Mouse (Mus musculus) hindbrain, embryonic 14.5 days (tissue): ENCODE results near the gene Bahd1. TPM values are rescaled to one million over a fixed set of nuclear protein-coding genes. Genes with fewer than 3 reads are reported as not detected.
A peak's percentile ranks its signal among the peaks of the same experiment; 100 is the strongest.

Experiments
- ATAC-seq: fragments of 200-750 bp; cut with Nextera tagmentation; 2 replicates; pipeline ENCODE4 v1.8.0; 2017; ENCODE audit warnings: moderate number of reproducible peaks, mild to moderate bottlenecking, moderate TSS enrichment, moderate library complexity; ENCODE audit not compliant: low FRiP score
- DNase-seq: peaks from one replicate; pipeline ENCODE4 v3.0.0-alpha.2; 2015; ENCODE audit warnings: low spot score
- H3K27ac ChIP-seq: fragments of 300-500 bp; sonication (generic); 2 replicates; pipeline ENCODE4 v1.5.1; 2014; ENCODE audit warnings: mild to moderate bottlenecking, moderate library complexity
- H3K27me3 ChIP-seq: fragments of 300-500 bp; sonication (generic); 2 replicates; pipeline ENCODE4 v1.6.1; 2014; ENCODE audit warnings: mild to moderate bottlenecking, low read length, mixed read lengths; ENCODE audit not compliant: control insufficient read depth, insufficient read depth
- H3K36me3 ChIP-seq: fragments of 300-500 bp; sonication (generic); replicated peaks from 2 replicates; pipeline ENCODE4 v1.6.1; 2014; ENCODE audit not compliant: control insufficient read depth, insufficient read depth
- H3K4me1 ChIP-seq: fragments of 300-500 bp; sonication (generic); replicated peaks from 2 replicates; pipeline ENCODE4 v1.6.1; 2014; ENCODE audit warnings: antibody characterized with exemption, low read length, mixed read lengths; ENCODE audit not compliant: control insufficient read depth, insufficient read depth
- H3K4me2 ChIP-seq: fragments of 300-500 bp; sonication (generic); replicated peaks from 2 replicates; pipeline ENCODE4 v1.6.1; 2014; ENCODE audit warnings: mild to moderate bottlenecking, moderate library complexity
- H3K4me3 ChIP-seq: fragments of 300-500 bp; sonication (generic); replicated peaks from 2 replicates; pipeline ENCODE4 v1.5.1; 2014; ENCODE audit warnings: mild to moderate bottlenecking, low read length
- H3K9ac ChIP-seq: fragments of 300-500 bp; sonication (generic); 2 replicates; pipeline ENCODE4 v1.6.1; 2014
- H3K9me3 ChIP-seq: fragments of 300-500 bp; sonication (generic); 2 replicates; pipeline ENCODE4 v1.6.1; 2016; ENCODE audit warnings: low read length; ENCODE audit not compliant: control insufficient read depth
- WGBS: fragments of 180-500 bp; shearing (Covaris S2); extraction: QIAGEN DNeasy Blood & Tissue Kit; methylation state at CpG from one replicate; pipeline ENCODE4 v1.1.7; 2014; 5-methylcytosine and 5-hydroxymethylcytosine counted together
- polyA plus RNA-seq: library from polyadenylated mRNA; unstranded; fragments of >200 nt; fragmentation: Nextera tagmentation; extraction: Ambion mirVana; gene quantifications from 2 replicates; pipeline ENCODE4 v1.2.1, GENCODE M21; 2014

Gene Bahd1
- polyA plus RNA-seq, 1 experiment from 2014 or later, result 2.7 TPM

- DNase-seq (no peak), ATAC-seq (no peak)
- Histone ChIP-seq H3K4me1 (peaks cover 13% of the 10 kb centered on the region), H3K4me3 (no peak overlapping the region), H3K9me3 (no peaks in the 10 kb centered on the region), H3K27me3 (no peaks in the 10 kb centered on the region), H3K4me2 (no peak overlapping the region), H3K27ac (no peak overlapping the region), H3K9ac (no peak overlapping the region), H3K36me3 (peaks cover 45% of the 10 kb centered on the region)
- 43% methylated on average over 1 of the region's 1 CpGs for WGBS
These were observed 18.4 kb downstream of the Bahd1 start for GRCm38 (mm10) chr2:118918543-118918942.

- ATAC-seq (no peak), DNase-seq (no peak)
- Histone ChIP-seq H3K27me3 (no peaks in the 10 kb centered on the region), H3K4me1 (no peaks in the 10 kb centered on the region), H3K9ac (no peak overlapping the region), H3K27ac (no peak overlapping the region), H3K9me3 (no peaks in the 10 kb centered on the region), H3K4me2 (no peak overlapping the region), H3K36me3 (peaks cover 50% of the 10 kb centered on the region), H3K4me3 (no peak overlapping the region)
- WGBS, result 89% methylated on average over 3 of the region's 3 CpGs
These were observed 20.3 kb downstream of the Bahd1 start for GRCm38 (mm10) chr2:118920428-118920827.

- H3K4me2 ChIP-seq, result peak overlapping the region; percentile 94
- peak overlapping the region; percentile 54 for H3K4me3 ChIP-seq
- WGBS, result 2% methylated on average over 6 of the region's 6 CpGs
- H3K9me3 ChIP-seq, result no peaks in the 10 kb centered on the region
- H3K36me3 ChIP-seq, result peaks cover 31% of the 10 kb centered on the region
- H3K27ac ChIP-seq, result no peak overlapping the region
- no peaks in the 10 kb centered on the region for H3K27me3 ChIP-seq
- ATAC-seq (peak; percentile 46), DNase-seq (no peak)
- H3K4me1 ChIP-seq, result peaks cover 12% of the 10 kb centered on the region
- peak overlapping the region; percentile 78 for H3K9ac ChIP-seq
These were observed 25.8 kb downstream of the Bahd1 start for GRCm38 (mm10) chr2:118925952-118926351.

- Histone ChIP-seq H3K27ac (no peak within 1 kb of the TSS), H3K36me3 (peaks cover 26% of the 10 kb centered on the region), H3K4me2 (peak within 1 kb of the TSS; percentile 94), H3K9me3 (no peaks in the 10 kb centered on the region), H3K9ac (peak within 1 kb of the TSS; percentile 78), H3K4me1 (peaks cover 12% of the 10 kb centered on the region), H3K4me3 (peak within 1 kb of the TSS; percentile 54), H3K27me3 (no peaks in the 10 kb centered on the region)
- 2% methylated on average over 44 of the region's 47 CpGs for WGBS
- DNase-seq, result peak; percentile 61
- peak; percentile 81 for ATAC-seq
These were observed 26.3 kb downstream of the Bahd1 start, which contains the start of gene Chst14 for GRCm38 (mm10) chr2:118926361-118926997. TSS of gene Chst14 (plus strand) at chr2:118926496.

GRCm38 (mm10) chr2:118926998-118927739 is 27.0 kb downstream of the Bahd1 start:
- no peaks in the 10 kb centered on the region for H3K9me3 ChIP-seq
- peaks cover 12% of the 10 kb centered on the region for H3K4me1 ChIP-seq
- peak overlapping the region; percentile 94 for H3K4me2 ChIP-seq
- ATAC-seq, result 0 out of 2 replicates have a peak, but pooled peaks have one; percentile 1
- H3K4me3 ChIP-seq, result peak overlapping the region; percentile 54
- no peak for DNase-seq
- peaks cover 19% of the 10 kb centered on the region for H3K36me3 ChIP-seq
- no peak overlapping the region for H3K27ac ChIP-seq
- peak overlapping the region; percentile 78 for H3K9ac ChIP-seq
- H3K27me3 ChIP-seq, result no peaks in the 10 kb centered on the region
- WGBS, result 35% methylated on average over 31 of the region's 31 CpGs

- no peaks in the 10 kb centered on the region for H3K9me3 ChIP-seq
- no peak overlapping the region for H3K4me3 ChIP-seq
- no peak for DNase-seq
- 85% methylated on average over 7 of the region's 7 CpGs for WGBS
- H3K4me1 ChIP-seq, result no peaks in the 10 kb centered on the region
- no peak for ATAC-seq
- H3K36me3 ChIP-seq, result no peaks in the 10 kb centered on the region
- no peaks in the 10 kb centered on the region for H3K27me3 ChIP-seq
- no peak overlapping the region for H3K9ac ChIP-seq
- no peak overlapping the region for H3K4me2 ChIP-seq
- H3K27ac ChIP-seq, result no peak overlapping the region
These were observed 41.2 kb downstream of the Bahd1 start for GRCm38 (mm10) chr2:118941341-118941740.

GRCm38 (mm10) chr2:118943232-118943631 is 43.1 kb downstream of the Bahd1 start:
- H3K9ac ChIP-seq, result no peak overlapping the region
- no peaks in the 10 kb centered on the region for H3K27me3 ChIP-seq
- H3K4me2 ChIP-seq, result no peak overlapping the region
- no peaks in the 10 kb centered on the region for H3K4me1 ChIP-seq
- no peak for DNase-seq
- 93% methylated on average over 6 of the region's 6 CpGs for WGBS
- H3K9me3 ChIP-seq, result no peaks in the 10 kb centered on the region
- H3K4me3 ChIP-seq, result no peak overlapping the region
- H3K36me3 ChIP-seq, result no peaks in the 10 kb centered on the region
- no peak overlapping the region for H3K27ac ChIP-seq
- ATAC-seq, result no peak

- no peaks in the 10 kb centered on the region for H3K36me3 ChIP-seq
- DNase-seq, result no peak
- H3K9ac ChIP-seq, result no peak overlapping the region
- no peaks in the 10 kb centered on the region for H3K9me3 ChIP-seq
- H3K4me1 ChIP-seq, result no peaks in the 10 kb centered on the region
- ATAC-seq, result no peak
- H3K4me3 ChIP-seq, result no peak overlapping the region
- H3K27me3 ChIP-seq, result no peaks in the 10 kb centered on the region
- no peak overlapping the region for H3K27ac ChIP-seq
- 84% methylated on average over 4 of the region's 4 CpGs for WGBS
- H3K4me2 ChIP-seq, result no peak overlapping the region
These were observed 48.6 kb downstream of the Bahd1 start for GRCm38 (mm10) chr2:118948818-118949217.

DNA sequence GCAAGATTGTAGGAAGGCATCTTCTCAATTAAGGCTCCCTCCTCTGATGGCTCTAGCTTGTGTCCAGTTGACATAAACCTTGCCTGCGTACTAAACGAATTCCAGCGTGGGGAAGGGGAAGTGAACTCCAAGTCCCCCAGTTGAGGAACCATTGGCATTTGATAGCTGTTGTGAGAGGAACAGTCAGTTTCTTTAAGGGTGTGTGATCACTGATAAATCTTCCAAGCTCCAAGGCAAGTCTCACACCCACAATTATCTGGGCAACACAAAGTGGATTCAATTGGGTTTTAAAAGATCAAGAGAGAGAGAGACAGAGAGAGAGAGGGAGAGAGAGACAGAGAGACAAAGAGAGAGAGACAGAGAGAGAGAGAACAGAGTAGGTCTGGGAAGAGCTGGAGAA is 49.5 kb downstream of the Bahd1 start:
- H3K27me3 ChIP-seq, result no peaks in the 10 kb centered on the region
- DNase-seq (no peak), ATAC-seq (no peak)
- no peak overlapping the region for H3K4me2 ChIP-seq
- H3K9me3 ChIP-seq, result no peaks in the 10 kb centered on the region
- H3K4me1 ChIP-seq, result no peaks in the 10 kb centered on the region
- H3K4me3 ChIP-seq, result no peak overlapping the region
- H3K36me3 ChIP-seq, result no peaks in the 10 kb centered on the region
- no peak overlapping the region for H3K27ac ChIP-seq
- WGBS, result 82% methylated on average over 3 of the region's 3 CpGs
- no peak overlapping the region for H3K9ac ChIP-seq
